18 mouse cellular contexts compared by ENCODE assay signal in the genomic region with DNA sequence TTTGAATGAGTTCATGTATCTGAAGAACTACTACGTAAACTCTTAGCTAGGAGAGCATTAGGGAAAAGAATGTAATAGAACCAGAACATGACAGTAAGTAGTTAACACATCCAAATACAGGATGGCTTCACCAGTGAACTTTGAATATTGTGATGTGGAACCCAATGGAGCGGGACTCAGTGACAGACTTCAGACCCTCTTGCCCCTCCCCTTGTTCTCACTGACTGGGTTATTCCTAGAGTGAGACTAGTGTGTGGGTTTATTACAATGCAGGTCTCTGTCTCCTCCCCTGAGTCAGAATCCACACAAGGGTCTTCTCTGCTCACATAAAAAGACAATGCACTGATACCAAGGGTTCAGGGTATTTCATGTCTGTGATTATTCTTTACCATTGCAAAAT.
"Had no signal": no experiment of that assay in that cellular context is flagged by ENCODE, and none has a peak within 500 bp of the region (broad histone marks: within the 10 kb centered on the region; RNA-seq: fewer than 3 reads in every experiment).

No protein-coding gene starts in this region.

- H3K27ac ChIP-seq: midbrain, embryonic 10.5 days; midbrain, embryonic 12.5 days; neural tube, embryonic 13.5 days; neural tube, embryonic 15.5 days had no signal

- H3K9ac ChIP-seq: lung, embryonic 14.5 days; midbrain, embryonic 12.5 days; neural tube, embryonic 13.5 days; neural tube, embryonic 15.5 days had no signal

- ATAC-seq: midbrain, embryonic 16.5 days had no signal

- H3K27me3 ChIP-seq: midbrain, embryonic 12.5 days; neural tube, embryonic 13.5 days; neural tube, embryonic 15.5 days had no signal

- H3K4me1 ChIP-seq: midbrain, embryonic 10.5 days; midbrain, embryonic 12.5 days; neural tube, embryonic 13.5 days; neural tube, embryonic 15.5 days had no signal

- DNase-seq: lung, embryonic 14.5 days; lung, postnatal 10 days; lung, postnatal 4 days; midbrain, embryonic 14.5 days; retina, postnatal 1 day; right cerebral cortex, adult 18-20 months; right cerebral cortex, postnatal 25 days; right cerebral cortex, postnatal 4 days; spleen, adult 18-20 months; thymus, adult 18-20 months; thymus, postnatal 14 days; thymus, postnatal 36 days had no signal

- H3K9me3 ChIP-seq: midbrain, embryonic 10.5 days; midbrain, embryonic 12.5 days; neural tube, embryonic 13.5 days; neural tube, embryonic 15.5 days had no signal

- H3K36me3 ChIP-seq: midbrain, embryonic 10.5 days; midbrain, embryonic 12.5 days; neural tube, embryonic 13.5 days; neural tube, embryonic 15.5 days had no signal

- H3K4me2 ChIP-seq: lung, embryonic 14.5 days; midbrain, embryonic 12.5 days; neural tube, embryonic 13.5 days; neural tube, embryonic 15.5 days had no signal

- H3K4me3 ChIP-seq: midbrain, embryonic 10.5 days; midbrain, embryonic 12.5 days; myocyte; neural tube, embryonic 13.5 days; neural tube, embryonic 15.5 days had no signal
